Mouse (Mus musculus) retina, adult 2 months (tissue): ENCODE measurements around the gene Mfsd4b1.

Experiments
- DNase-seq: peaks from one replicate; pipeline ENCODE4 v3.0.0-alpha.2; 2012; ENCODE audit warnings: low read depth, low spot score

Mfsd4b1 gene

GRCm38 (mm10) chr10:39960441-39960822 lies 64.6 kb downstream of the Mfsd4b1 start:
- no peak for DNase-seq

GRCm38 (mm10) chr10:39959761-39960440 lies 65.2 kb downstream of the Mfsd4b1 start, which contains the start of gene Mfsd4b3:
Mfsd4b3 (minus strand) TSS chr10:39960153.
- DNase-seq: peak; percentile 51

GRCm38 (mm10) chr10:39958266-39958665 lies 66.8 kb downstream of the Mfsd4b1 start:
- DNase-seq: no peak

DNA sequence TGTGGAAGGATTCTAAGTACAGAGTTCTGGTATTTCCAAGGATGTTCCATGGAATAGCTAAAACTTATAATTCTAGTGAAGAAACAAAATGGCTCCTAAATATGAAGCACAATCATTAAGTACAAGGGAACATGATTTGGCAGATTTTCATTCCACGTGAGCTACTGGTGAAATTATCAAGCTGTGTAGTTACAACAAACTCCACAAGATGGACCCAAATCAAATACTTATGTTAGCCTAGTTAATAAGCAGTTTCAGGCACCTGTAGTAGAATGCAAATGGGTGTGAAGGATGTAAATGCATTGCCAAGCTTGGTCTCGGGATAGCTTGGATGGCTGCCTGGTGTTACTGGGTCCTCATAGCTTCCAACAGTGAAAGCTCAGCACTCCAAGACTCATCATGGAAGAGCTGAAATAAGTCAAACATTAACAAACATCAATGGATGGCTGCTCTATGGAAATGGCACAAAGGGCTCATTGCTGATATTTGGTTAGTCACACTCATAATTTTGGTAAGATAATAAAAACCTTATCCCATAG lies 68.7 kb downstream of the Mfsd4b1 start:
- no peak for DNase-seq

DNA sequence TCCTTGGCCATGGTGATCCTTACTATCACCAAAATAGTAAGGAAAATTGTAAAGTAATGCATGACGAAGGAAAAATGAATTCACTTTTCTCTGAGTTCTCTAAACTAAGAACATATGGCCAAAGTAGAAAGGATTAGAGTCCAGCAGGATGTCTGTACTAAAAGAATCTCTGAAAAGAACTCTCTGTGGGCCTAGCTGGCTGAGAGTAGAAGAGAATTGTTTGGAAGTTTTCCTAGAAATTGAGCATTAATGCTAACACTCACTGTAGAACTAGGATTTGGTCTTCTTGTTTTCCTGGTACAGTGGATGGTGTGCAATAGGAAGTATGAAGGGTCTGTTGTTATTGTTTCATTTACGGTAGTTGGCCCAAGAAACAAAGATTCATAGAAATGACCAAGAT lies 69.9 kb downstream of the Mfsd4b1 start:
- DNase-seq: no peak
